Mouse (Mus musculus) lung, postnatal 4 days (tissue): ENCODE data around the gene 2010003K11Rik.
"Not testable (repeated sequence)": the region's sequence is repeated elsewhere in the genome, so short reads cannot be mapped to it uniquely, and the experiment has no call there.

ENCODE experiments used
- DNase-seq, 2 experiments: peaks; one replicate each; pipeline ENCODE4 v3.0.0; 2021

2010003K11Rik gene

GRCm38 (mm10) chr19:4455071-4455800 is 43.1 kb downstream of the 2010003K11Rik start:
- no peak for DNase-seq

- DNase-seq: not testable (repeated sequence)
These were observed 44.3 kb downstream of the 2010003K11Rik start for GRCm38 (mm10) chr19:4454040-4454439.

- DNase-seq: no peak
These were observed 45.9 kb downstream of the 2010003K11Rik start for GRCm38 (mm10) chr19:4452525-4452924.

- DNase-seq: no peak
These were observed 46.4 kb downstream of the 2010003K11Rik start for GRCm38 (mm10) chr19:4451965-4452364.

GRCm38 (mm10) chr19:4451098-4451497 is 47.3 kb downstream of the 2010003K11Rik start:
- DNase-seq: no peak

- no peak for DNase-seq
These were observed 47.7 kb downstream of the 2010003K11Rik start for GRCm38 (mm10) chr19:4450666-4451065.

GRCm38 (mm10) chr19:4449230-4449629 is 49.2 kb downstream of the 2010003K11Rik start:
- DNase-seq: no peak

GRCm38 (mm10) chr19:4447445-4447844 is 50.9 kb downstream of the 2010003K11Rik start:
- no peak for DNase-seq
